Mouse (Mus musculus) forebrain, embryonic 14.5 days (tissue): Measurements from ENCODE around the gene Ralgapa2. TPM values are rescaled to one million over a fixed set of nuclear protein-coding genes. Genes with fewer than 3 reads are reported as not detected.
"Not testable (repeated sequence)": the region's sequence is repeated elsewhere in the genome, so short reads cannot be mapped to it uniquely, and the experiment has no call there.

Experiments
- ATAC-seq: fragments of 200-750 bp; cut with Nextera tagmentation; 2 replicates; pipeline ENCODE4 v1.8.0; 2017; ENCODE audit warnings: mild to moderate bottlenecking, moderate library complexity
- DNase-seq: peaks from one replicate; pipeline ENCODE4 v3.0.0-alpha.2; 2015; ENCODE audit warnings: low spot score
- H3K27ac ChIP-seq: fragments of 300-500 bp; sonication (generic); 2 replicates; pipeline ENCODE4 v1.5.1; 2014; ENCODE audit warnings: low read depth, mild to moderate bottlenecking, control low read depth, low read length, moderate library complexity
- H3K27me3 ChIP-seq: fragments of 300-500 bp; sonication (generic); replicated peaks from 2 replicates; pipeline ENCODE4 v1.6.1; 2014; ENCODE audit warnings: low read length, control low read depth, mixed read lengths; ENCODE audit not compliant: control insufficient read depth, insufficient read depth
- H3K36me3 ChIP-seq: fragments of 300-500 bp; sonication (generic); 2 replicates; pipeline ENCODE4 v1.6.1; 2014; ENCODE audit warnings: low read length, control low read depth; ENCODE audit not compliant: control insufficient read depth, insufficient read depth
- H3K4me1 ChIP-seq: fragments of 300-500 bp; sonication (generic); 2 replicates; pipeline ENCODE4 v1.6.1; 2014; ENCODE audit warnings: antibody characterized with exemption, low read length, control low read depth; ENCODE audit not compliant: control insufficient read depth, insufficient read depth
- H3K4me2 ChIP-seq: fragments of 300-500 bp; sonication (generic); 2 replicates; pipeline ENCODE4 v1.6.1; 2014; ENCODE audit warnings: mild to moderate bottlenecking, control low read depth, low read length
- H3K4me3 ChIP-seq: fragments of 300-500 bp; sonication (generic); 2 replicates; pipeline ENCODE4 v1.5.1; 2014; ENCODE audit warnings: low read depth, low read length, control low read depth
- H3K9ac ChIP-seq: fragments of 300-500 bp; sonication (generic); 2 replicates; pipeline ENCODE4 v1.6.1; 2014; ENCODE audit warnings: mild to moderate bottlenecking, low read length, control low read depth, moderate library complexity
- H3K9me3 ChIP-seq: fragments of 300-500 bp; sonication (generic); replicated peaks from 2 replicates; pipeline ENCODE4 v1.6.1; 2016; ENCODE audit warnings: low read length, control low read depth, mixed read lengths; ENCODE audit not compliant: control insufficient read depth
- WGBS: fragments of 180-500 bp; shearing (Covaris S2); extraction: QIAGEN DNeasy Blood & Tissue Kit; methylation state at CpG from one replicate; pipeline ENCODE4 v1.1.7; 2014; 5-methylcytosine and 5-hydroxymethylcytosine counted together
- polyA plus RNA-seq: library from polyadenylated mRNA; unstranded; fragments of >200 nt; fragmentation: Nextera tagmentation; extraction: Ambion mirVana; gene quantifications from 2 replicates; pipeline ENCODE4 v1.2.1, GENCODE M21; 2014

Gene Ralgapa2
- polyA plus RNA-seq, 1 experiment from 2014 or later, result 6.3 TPM

DNA sequence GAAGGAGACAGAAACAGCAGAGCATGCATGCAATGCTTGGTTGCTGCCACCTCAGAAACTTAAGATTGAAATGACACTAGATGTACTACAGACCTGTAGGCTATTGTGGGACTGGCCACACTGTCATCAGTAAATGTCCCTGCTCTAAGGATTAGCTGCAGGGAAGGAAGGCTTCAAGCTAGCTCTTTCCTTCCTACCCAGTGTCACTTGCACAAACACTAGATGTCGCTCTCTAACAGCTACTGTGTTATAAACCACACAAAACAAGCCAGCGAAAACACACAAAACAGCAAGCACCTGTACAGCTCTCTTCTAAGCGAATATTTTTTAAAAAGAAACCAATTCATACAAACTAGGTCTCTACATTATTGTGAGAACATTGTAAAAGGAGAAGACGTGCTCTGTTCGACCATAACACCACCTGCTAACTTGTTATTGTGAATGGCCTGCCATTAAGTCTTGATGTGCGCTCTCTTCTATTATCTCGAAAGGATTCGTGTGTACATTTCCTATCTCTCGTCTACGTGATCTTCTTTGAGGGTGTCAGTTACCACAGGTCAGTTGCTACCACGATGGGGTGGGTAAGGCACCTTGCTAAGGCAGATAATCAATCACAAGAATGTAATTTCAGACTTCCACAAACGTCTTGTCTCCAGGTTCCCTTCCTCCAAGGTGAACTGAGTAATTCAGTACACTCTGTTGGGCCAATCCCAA, 42.3 kb downstream of the Ralgapa2 start:
- DNase-seq, result peak; percentile 81

DNA sequence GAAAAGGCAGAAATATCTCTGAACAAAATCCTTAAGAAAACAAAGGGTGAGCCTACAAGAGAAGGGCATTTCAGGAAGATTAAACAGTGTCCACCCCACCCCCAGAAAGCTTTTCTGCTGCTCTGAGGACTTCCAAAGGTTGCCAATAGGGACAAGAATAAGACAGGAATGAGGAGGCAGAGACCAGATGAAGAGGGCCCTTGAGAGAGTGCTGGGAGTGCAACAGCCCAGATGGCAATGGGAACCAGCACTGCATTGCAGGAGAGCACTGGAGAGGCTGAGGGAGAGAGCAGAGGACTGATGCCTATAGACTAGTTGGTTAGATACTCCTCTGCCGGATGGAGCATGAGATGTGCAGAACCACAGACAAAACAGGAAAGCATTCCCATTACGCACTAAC, 43.2 kb downstream of the Ralgapa2 start:
- Histone ChIP-seq H3K27me3 (no peaks in the 10 kb centered on the region), H3K27ac (no peak overlapping the region), H3K4me2 (no peak overlapping the region), H3K9ac (no peak overlapping the region), H3K9me3 (no peaks in the 10 kb centered on the region), H3K4me3 (no peak overlapping the region), H3K36me3 (no peaks in the 10 kb centered on the region), H3K4me1 (peaks cover 3% of the 10 kb centered on the region; the same call in 1 of the 2 replicates)
- 87% methylated on average over 2 of the region's 2 CpGs for WGBS
- DNase-seq, result no peak
- ATAC-seq, result no peak

More for the DNA sequence above, 42.3 kb downstream of the Ralgapa2 start:
- no peak overlapping the region for H3K4me2 ChIP-seq
- H3K36me3 ChIP-seq, result no peaks in the 10 kb centered on the region
- WGBS, result 55% methylated on average over 12 of the region's 12 CpGs
- ATAC-seq, result peak; percentile 85
- H3K27me3 ChIP-seq, result no peaks in the 10 kb centered on the region
- H3K4me3 ChIP-seq, result no peak overlapping the region
- no peak overlapping the region for H3K27ac ChIP-seq
- H3K9ac ChIP-seq, result no peak overlapping the region
- H3K9me3 ChIP-seq, result no peaks in the 10 kb centered on the region
- peaks cover 3% of the 10 kb centered on the region; the same call in 1 of the 2 replicates for H3K4me1 ChIP-seq

DNA sequence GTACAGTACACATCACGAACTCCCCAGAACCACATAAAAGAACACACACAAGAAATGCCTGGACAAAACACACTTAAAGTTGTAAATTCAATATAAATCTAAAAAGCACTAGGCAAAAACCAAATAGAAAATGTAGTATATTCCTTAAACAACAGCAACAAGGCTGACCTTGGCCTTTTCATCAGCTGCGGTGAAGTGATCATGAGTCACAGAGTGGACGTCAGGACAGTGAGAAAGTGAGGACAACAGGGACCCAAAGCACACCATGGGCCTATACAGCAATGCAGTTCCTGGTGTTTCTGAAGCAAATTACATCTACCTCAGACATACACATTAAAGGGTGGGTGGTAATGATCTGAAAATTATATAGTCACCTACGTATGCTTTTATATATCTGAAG, 44.1 kb downstream of the Ralgapa2 start:
- H3K4me3 ChIP-seq, result no peak overlapping the region
- H3K36me3 ChIP-seq, result no peaks in the 10 kb centered on the region
- H3K9ac ChIP-seq, result no peak overlapping the region
- H3K27ac ChIP-seq, result no peak overlapping the region
- peaks cover 3% of the 10 kb centered on the region; the same call in 1 of the 2 replicates for H3K4me1 ChIP-seq
- no peak overlapping the region for H3K4me2 ChIP-seq
- 88% methylated on average over 4 of the region's 4 CpGs for WGBS
- DNase-seq, result no peak
- H3K27me3 ChIP-seq, result no peaks in the 10 kb centered on the region
- ATAC-seq, result no peak
- no peaks in the 10 kb centered on the region for H3K9me3 ChIP-seq

DNA sequence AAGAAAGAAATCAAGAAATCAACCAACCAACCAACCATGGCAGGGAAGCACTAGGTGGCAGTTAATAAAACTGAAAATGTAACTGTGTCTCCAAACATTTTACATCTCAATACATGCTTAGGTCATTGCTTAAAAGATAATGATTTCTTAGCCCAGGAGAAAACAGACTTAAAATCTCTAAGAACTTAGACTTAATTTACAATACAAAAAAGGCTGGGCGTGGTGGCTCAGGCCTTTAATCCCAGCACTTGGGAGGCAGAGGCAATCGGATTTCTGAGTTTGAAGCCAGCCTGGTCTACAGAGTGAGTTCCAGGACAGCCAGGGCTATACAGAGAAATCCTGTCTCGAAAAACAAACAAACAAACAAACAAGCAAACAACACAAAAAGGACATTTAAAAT, 45.3 kb downstream of the Ralgapa2 start:
- H3K4me2 ChIP-seq, H3K9ac ChIP-seq, H3K9me3 ChIP-seq, H3K27me3 ChIP-seq, H3K27ac ChIP-seq, H3K4me1 ChIP-seq, DNase-seq, ATAC-seq, H3K4me3 ChIP-seq, H3K36me3 ChIP-seq: not testable (repeated sequence)
- WGBS, result 68% methylated on average over 3 of the region's 3 CpGs

DNA sequence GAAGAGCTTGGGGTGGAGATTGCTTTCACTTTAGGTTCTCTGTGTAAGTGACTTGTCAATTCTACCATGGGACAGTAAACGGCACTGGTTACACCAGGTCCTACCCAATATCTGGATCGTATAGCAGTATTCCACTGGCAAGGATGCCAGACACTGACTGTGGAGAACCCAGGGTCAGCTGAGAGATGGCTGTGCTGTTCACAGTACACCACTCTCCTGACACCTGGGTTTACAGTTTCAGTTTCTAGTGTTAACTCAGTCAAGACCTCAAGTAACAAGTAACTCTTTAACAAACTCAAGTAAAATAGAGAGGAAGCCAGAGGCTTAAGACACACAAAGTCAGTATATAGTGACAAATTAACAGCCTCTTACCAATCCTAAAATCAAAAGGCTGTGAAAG, 54.6 kb downstream of the Ralgapa2 start:
- Histone ChIP-seq H3K4me1 (no peaks in the 10 kb centered on the region), H3K4me2 (no peak overlapping the region), H3K9ac (no peak overlapping the region), H3K27ac (no peak overlapping the region), H3K27me3 (no peaks in the 10 kb centered on the region), H3K36me3 (no peaks in the 10 kb centered on the region), H3K9me3 (no peaks in the 10 kb centered on the region), H3K4me3 (no peak overlapping the region)
- ATAC-seq, result no peak
- no peak for DNase-seq
- 92% methylated on average over 2 of the region's 2 CpGs for WGBS

DNA sequence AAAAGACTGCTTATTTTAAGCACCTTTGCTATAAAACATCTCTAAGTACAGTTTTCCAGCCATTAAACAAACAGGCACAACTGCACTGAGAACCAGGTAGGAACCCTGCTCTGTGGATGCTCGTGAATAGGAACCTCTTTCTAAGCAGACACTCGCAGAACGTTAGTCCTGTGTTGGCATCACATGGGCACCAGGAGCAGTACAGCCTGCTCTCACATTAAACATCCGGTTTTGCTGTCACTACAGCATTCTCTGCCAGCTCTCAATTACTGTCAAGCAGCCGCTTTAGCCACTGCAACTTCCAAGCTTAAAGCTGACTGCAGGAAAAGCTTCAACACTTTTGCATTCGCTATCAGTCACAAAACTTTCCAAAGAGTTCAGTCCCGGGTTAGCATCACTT, 55.5 kb downstream of the Ralgapa2 start:
- WGBS, result 77% methylated on average over 7 of the region's 7 CpGs

DNA sequence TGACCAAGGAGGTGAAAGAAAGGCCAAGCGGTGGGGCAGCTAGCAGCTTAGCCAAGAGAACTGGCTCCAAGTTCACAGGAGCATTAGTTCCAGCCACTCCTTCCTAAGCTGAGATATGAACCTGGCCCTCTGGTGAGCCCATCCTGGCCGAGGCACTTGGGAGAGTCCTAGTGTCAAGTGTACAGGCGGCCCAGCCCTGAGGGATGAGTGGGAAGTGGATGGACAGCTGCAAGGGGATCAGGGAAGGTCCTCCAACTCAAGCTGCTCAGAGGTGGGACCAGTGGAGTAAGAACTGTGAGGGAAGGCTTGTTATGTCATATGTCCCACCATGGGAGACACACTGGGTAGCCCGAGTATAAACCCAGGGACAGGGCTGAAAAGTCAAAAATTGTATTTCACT, 56.1 kb downstream of the Ralgapa2 start:
- H3K9me3 ChIP-seq, result no peaks in the 10 kb centered on the region
- no peaks in the 10 kb centered on the region for H3K4me1 ChIP-seq
- no peaks in the 10 kb centered on the region for H3K36me3 ChIP-seq
- H3K4me2 ChIP-seq, result no peak overlapping the region
- H3K9ac ChIP-seq, result no peak overlapping the region
- 88% methylated on average over 4 of the region's 4 CpGs for whole genome bisulfite sequencing
- no peak for DNase-seq
- H3K27me3 ChIP-seq, result no peaks in the 10 kb centered on the region
- H3K27ac ChIP-seq, result no peak overlapping the region
- no peak for ATAC-seq
- no peak overlapping the region for H3K4me3 ChIP-seq

More for the DNA sequence above, 55.5 kb downstream of the Ralgapa2 start:
- Histone ChIP-seq H3K27ac (no peak overlapping the region), H3K9ac (no peak overlapping the region), H3K4me2 (no peak overlapping the region), H3K36me3 (no peaks in the 10 kb centered on the region), H3K4me3 (no peak overlapping the region), H3K9me3 (no peaks in the 10 kb centered on the region), H3K4me1 (no peaks in the 10 kb centered on the region), H3K27me3 (no peaks in the 10 kb centered on the region)
- DNase-seq, result peak; percentile 37
- ATAC-seq, result no peak

DNA sequence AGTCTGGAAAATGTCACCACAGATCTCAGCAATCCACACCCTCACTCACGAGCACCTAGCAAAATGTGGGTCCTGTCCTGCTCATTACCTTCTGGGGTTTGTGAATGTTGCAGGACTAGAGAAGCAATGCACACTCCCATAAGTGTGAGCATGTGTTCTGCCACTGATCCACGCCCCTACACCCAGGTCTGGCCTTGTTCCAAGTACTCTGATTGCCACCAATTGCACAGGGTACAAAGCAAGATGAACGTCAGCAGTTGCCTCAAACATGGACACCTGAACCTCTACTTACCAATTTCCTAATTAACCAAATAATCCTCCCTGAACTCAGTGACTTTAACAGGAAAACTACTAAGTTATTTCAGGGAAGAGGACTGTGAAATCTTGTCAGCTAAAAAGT, 68.1 kb downstream of the Ralgapa2 start:
- Histone ChIP-seq H3K9me3 (no peaks in the 10 kb centered on the region), H3K9ac (no peak overlapping the region), H3K27me3 (no peaks in the 10 kb centered on the region), H3K4me3 (no peak overlapping the region), H3K27ac (no peak overlapping the region), H3K4me1 (no peaks in the 10 kb centered on the region), H3K4me2 (no peak overlapping the region), H3K36me3 (peaks cover 12% of the 10 kb centered on the region; the same call in 1 of the 2 replicates)
- DNase-seq (peak; percentile 29), ATAC-seq (no peak)
- WGBS, result 64% methylated on average over 3 of the region's 3 CpGs

DNA sequence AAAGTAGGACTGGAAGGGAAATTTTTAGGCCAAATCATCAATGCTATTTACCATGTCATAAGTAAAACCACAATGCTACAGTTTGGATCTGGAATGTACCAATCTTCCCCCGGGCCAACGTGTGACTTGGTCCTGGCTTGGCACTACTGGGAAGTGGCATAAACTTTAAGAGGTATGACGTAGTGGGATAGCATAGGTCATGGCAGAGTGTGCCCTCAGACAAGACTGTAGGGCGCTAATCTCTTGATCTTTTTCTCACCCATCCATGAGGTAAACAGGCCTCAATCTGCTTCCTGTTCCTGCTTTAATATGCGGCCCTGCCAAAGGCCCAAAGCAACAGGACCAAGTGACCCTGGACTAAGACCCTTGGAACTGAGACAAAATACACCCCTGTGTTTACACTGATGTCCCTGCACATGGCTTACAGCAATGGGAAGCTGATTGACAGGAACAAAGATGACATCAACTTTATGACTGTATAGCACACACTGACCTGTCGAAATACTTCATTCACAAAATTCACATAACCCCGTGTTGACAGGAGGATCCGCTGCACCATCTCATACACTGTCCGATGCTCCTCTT, 68.8 kb downstream of the Ralgapa2 start:
- H3K27me3 ChIP-seq, result no peaks in the 10 kb centered on the region
- DNase-seq (no peak), ATAC-seq (no peak)
- H3K4me1 ChIP-seq, result no peaks in the 10 kb centered on the region
- no peak overlapping the region for H3K4me3 ChIP-seq
- H3K4me2 ChIP-seq, result no peak overlapping the region
- H3K9ac ChIP-seq, result no peak overlapping the region
- no peaks in the 10 kb centered on the region for H3K9me3 ChIP-seq
- WGBS, result 93% methylated on average over 9 of the region's 9 CpGs
- no peak overlapping the region for H3K27ac ChIP-seq
- H3K36me3 ChIP-seq, result peaks cover 12% of the 10 kb centered on the region; the same call in 1 of the 2 replicates
